Mouse (Mus musculus) neural tube, embryonic 15.5 days (tissue): ENCODE data around the gene Ezr. TPM values are rescaled to one million over a fixed set of nuclear protein-coding genes. Genes with fewer than 3 reads are reported as not detected.

Experiments
- ATAC-seq: fragments of 200-750 bp; cut with Nextera tagmentation; 2 replicates; pipeline ENCODE4 v1.8.0; 2017; ENCODE audit warnings: mild to moderate bottlenecking, moderate TSS enrichment, moderate library complexity; ENCODE audit not compliant: low FRiP score
- H3K27ac ChIP-seq: fragments of 300-500 bp; sonication (generic); replicated peaks from 2 replicates; pipeline ENCODE4 v1.5.1; 2015; ENCODE audit warnings: mild to moderate bottlenecking, inconsistent platforms
- H3K27me3 ChIP-seq: fragments of 300-500 bp; sonication (generic); replicated peaks from 2 replicates; pipeline ENCODE4 v1.6.1; 2015; ENCODE audit warnings: inconsistent platforms
- H3K36me3 ChIP-seq: fragments of 300-500 bp; sonication (generic); 2 replicates; pipeline ENCODE4 v1.6.1; 2015; ENCODE audit warnings: inconsistent platforms
- H3K4me1 ChIP-seq: fragments of 300-500 bp; sonication (generic); 2 replicates; pipeline ENCODE4 v1.6.1; 2015; ENCODE audit warnings: inconsistent platforms
- H3K4me2 ChIP-seq: fragments of 300-500 bp; sonication (generic); 2 replicates; pipeline ENCODE4 v1.6.1; 2015; ENCODE audit warnings: inconsistent platforms, mild to moderate bottlenecking, moderate library complexity
- H3K4me3 ChIP-seq: fragments of 300-500 bp; sonication (generic); replicated peaks from 2 replicates; pipeline ENCODE4 v1.5.1; 2015; ENCODE audit warnings: mild to moderate bottlenecking, inconsistent platforms
- H3K9ac ChIP-seq: fragments of 300-500 bp; sonication (generic); replicated peaks from 2 replicates; pipeline ENCODE4 v1.6.1; 2015; ENCODE audit warnings: mild to moderate bottlenecking, inconsistent platforms
- H3K9me3 ChIP-seq: fragments of 300-500 bp; sonication (generic); replicated peaks from 2 replicates; pipeline ENCODE4 v1.6.1; 2016; ENCODE audit warnings: inconsistent platforms
- WGBS: fragments of 180-500 bp; shearing (Covaris S2); methylation state at CpG from one replicate; pipeline ENCODE4 v1.1.7; 2015; ENCODE audit warnings: mixed read lengths; 5-methylcytosine and 5-hydroxymethylcytosine counted together
- polyA plus RNA-seq: library from polyadenylated mRNA; unstranded; fragments of >200 nt; fragmentation: Nextera tagmentation; extraction: Ambion mirVana; gene quantifications from 2 replicates; pipeline ENCODE4 v1.2.1, GENCODE M21; 2015

Ezr gene
- polyA plus RNA-seq, 1 experiment from 2014 or later: 48.0 TPM

GRCm38 (mm10) chr17:6808521-6809165 lies 26.1 kb upstream of the Ezr start:
- no peaks in the 10 kb centered on the region; the same call in 1 of the 2 replicates for H3K9me3 ChIP-seq
- WGBS: 48% methylated on average over 8 of the region's 8 CpGs
- ATAC-seq: no peak
- H3K36me3 ChIP-seq: no peaks in the 10 kb centered on the region
- peak overlapping the region; percentile 33; the same call in 1 of the 2 replicates for H3K27ac ChIP-seq
- no peak overlapping the region for H3K4me3 ChIP-seq
- H3K4me2 ChIP-seq: no peak overlapping the region
- H3K27me3 ChIP-seq: no peaks in the 10 kb centered on the region
- H3K9ac ChIP-seq: no peak overlapping the region
- 0 out of 2 replicates have a peak, but pooled peaks cover 7% of the 10 kb centered on the region for H3K4me1 ChIP-seq

- Histone ChIP-seq H3K27me3 (no peaks in the 10 kb centered on the region), H3K36me3 (no peaks in the 10 kb centered on the region), H3K9me3 (no peaks in the 10 kb centered on the region; the same call in 1 of the 2 replicates), H3K4me2 (no peak overlapping the region), H3K27ac (0 out of 2 replicates have a peak overlapping the region, but pooled peaks have one; percentile 33), H3K4me1 (0 out of 2 replicates have a peak, but pooled peaks cover 7% of the 10 kb centered on the region), H3K9ac (no peak overlapping the region), H3K4me3 (no peak overlapping the region)
- no peak for ATAC-seq
- WGBS: 87% methylated on average over 16 of the region's 16 CpGs
These were observed 25.4 kb upstream of the Ezr start for GRCm38 (mm10) chr17:6807827-6808520.

- no peaks in the 10 kb centered on the region for H3K4me1 ChIP-seq
- no peak for ATAC-seq
- WGBS: 77% methylated on average over 6 of the region's 6 CpGs
- no peaks in the 10 kb centered on the region for H3K36me3 ChIP-seq
- no peak overlapping the region for H3K4me3 ChIP-seq
- no peak overlapping the region for H3K4me2 ChIP-seq
- no peak overlapping the region for H3K27ac ChIP-seq
- no peak overlapping the region for H3K9ac ChIP-seq
- H3K27me3 ChIP-seq: no peaks in the 10 kb centered on the region
- no peaks in the 10 kb centered on the region; the same call in 1 of the 2 replicates for H3K9me3 ChIP-seq
These were observed 22.4 kb upstream of the Ezr start for GRCm38 (mm10) chr17:6804853-6805543.

GRCm38 (mm10) chr17:6804111-6804510 lies 21.5 kb upstream of the Ezr start:
- Histone ChIP-seq H3K9me3 (no peaks in the 10 kb centered on the region; the same call in 1 of the 2 replicates), H3K9ac (no peak overlapping the region), H3K27ac (no peak overlapping the region), H3K36me3 (no peaks in the 10 kb centered on the region), H3K4me3 (no peak overlapping the region), H3K4me1 (no peaks in the 10 kb centered on the region), H3K27me3 (no peaks in the 10 kb centered on the region), H3K4me2 (no peak overlapping the region)
- 88% methylated on average over 6 of the region's 6 CpGs for WGBS
- ATAC-seq: no peak

- H3K9me3 ChIP-seq: no peaks in the 10 kb centered on the region; the same call in 1 of the 2 replicates
- no peak overlapping the region for H3K27ac ChIP-seq
- H3K4me1 ChIP-seq: no peaks in the 10 kb centered on the region
- H3K36me3 ChIP-seq: no peaks in the 10 kb centered on the region
- 92% methylated on average over 1 of the region's 1 CpGs for WGBS
- no peak overlapping the region for H3K9ac ChIP-seq
- no peak overlapping the region for H3K4me3 ChIP-seq
- no peak for ATAC-seq
- H3K4me2 ChIP-seq: no peak overlapping the region
- no peaks in the 10 kb centered on the region for H3K27me3 ChIP-seq
These were observed 21.0 kb upstream of the Ezr start for GRCm38 (mm10) chr17:6803614-6804013.

GRCm38 (mm10) chr17:6798392-6799061 lies 15.9 kb upstream of the Ezr start:
- no peaks in the 10 kb centered on the region for H3K9me3 ChIP-seq
- H3K9ac ChIP-seq: no peak overlapping the region
- 85% methylated on average over 12 of the region's 12 CpGs for WGBS
- H3K4me3 ChIP-seq: no peak overlapping the region
- no peak overlapping the region for H3K4me2 ChIP-seq
- ATAC-seq: no peak
- no peaks in the 10 kb centered on the region for H3K36me3 ChIP-seq
- H3K27ac ChIP-seq: no peak overlapping the region
- H3K27me3 ChIP-seq: no peaks in the 10 kb centered on the region
- H3K4me1 ChIP-seq: no peaks in the 10 kb centered on the region

GRCm38 (mm10) chr17:6797471-6797870 lies 14.9 kb upstream of the Ezr start:
- no peak for ATAC-seq
- Histone ChIP-seq H3K27ac (no peak overlapping the region), H3K36me3 (no peaks in the 10 kb centered on the region), H3K27me3 (no peaks in the 10 kb centered on the region), H3K4me2 (no peak overlapping the region), H3K4me1 (no peaks in the 10 kb centered on the region), H3K4me3 (no peak overlapping the region), H3K9ac (no peak overlapping the region), H3K9me3 (no peaks in the 10 kb centered on the region)
- WGBS: 78% methylated on average over 4 of the region's 4 CpGs

- Histone ChIP-seq H3K27ac (no peak overlapping the region), H3K36me3 (no peaks in the 10 kb centered on the region), H3K9me3 (no peaks in the 10 kb centered on the region), H3K4me2 (no peak overlapping the region), H3K4me3 (no peak overlapping the region), H3K27me3 (no peaks in the 10 kb centered on the region), H3K9ac (no peak overlapping the region), H3K4me1 (no peaks in the 10 kb centered on the region)
- 80% methylated on average over 12 of the region's 12 CpGs for WGBS
- no peak for ATAC-seq
These were observed 11.7 kb upstream of the Ezr start for GRCm38 (mm10) chr17:6794160-6794751.

GRCm38 (mm10) chr17:6789581-6790118 lies 7.1 kb upstream of the Ezr start:
- no peaks in the 10 kb centered on the region for H3K27me3 ChIP-seq
- no peak overlapping the region for H3K4me3 ChIP-seq
- ATAC-seq: no peak
- H3K27ac ChIP-seq: no peak overlapping the region
- H3K9ac ChIP-seq: no peak overlapping the region
- no peaks in the 10 kb centered on the region for H3K4me1 ChIP-seq
- no peaks in the 10 kb centered on the region for H3K9me3 ChIP-seq
- no peaks in the 10 kb centered on the region for H3K36me3 ChIP-seq
- 88% methylated on average over 9 of the region's 9 CpGs for WGBS
- no peak overlapping the region for H3K4me2 ChIP-seq

GRCm38 (mm10) chr17:6789103-6789502 lies 6.5 kb upstream of the Ezr start:
- H3K4me1 ChIP-seq: no peaks in the 10 kb centered on the region
- no peak for ATAC-seq
- H3K27me3 ChIP-seq: 0 out of 2 replicates have a peak, but pooled peaks cover 2% of the 10 kb centered on the region
- H3K9ac ChIP-seq: no peak overlapping the region
- no peaks in the 10 kb centered on the region for H3K9me3 ChIP-seq
- no peaks in the 10 kb centered on the region for H3K36me3 ChIP-seq
- no peak overlapping the region for H3K4me3 ChIP-seq
- H3K4me2 ChIP-seq: no peak overlapping the region
- H3K27ac ChIP-seq: no peak overlapping the region

- Histone ChIP-seq H3K9me3 (no peaks in the 10 kb centered on the region), H3K27ac (no peak overlapping the region), H3K27me3 (peaks cover 5% of the 10 kb centered on the region; the same call in 1 of the 2 replicates), H3K4me1 (peaks cover 10% of the 10 kb centered on the region), H3K4me2 (no peak overlapping the region), H3K9ac (no peak overlapping the region), H3K4me3 (no peak overlapping the region), H3K36me3 (no peaks in the 10 kb centered on the region)
- no peak for ATAC-seq
- WGBS: 95% methylated on average over 4 of the region's 4 CpGs
These were observed 4.7 kb upstream of the Ezr start for GRCm38 (mm10) chr17:6787241-6787640.
